Mouse (Mus musculus) kidney, postnatal 14 days (tissue): ENCODE measurements around the gene Acot7.
"Not testable (repeated sequence)": the region's sequence is repeated elsewhere in the genome, so short reads cannot be mapped to it uniquely, and the experiment has no call there.

Experiments used
- DNase-seq: peaks from one replicate; pipeline ENCODE4 v3.0.0; 2022; ENCODE audit warnings: mixed read lengths

The Acot7 gene

DNA sequence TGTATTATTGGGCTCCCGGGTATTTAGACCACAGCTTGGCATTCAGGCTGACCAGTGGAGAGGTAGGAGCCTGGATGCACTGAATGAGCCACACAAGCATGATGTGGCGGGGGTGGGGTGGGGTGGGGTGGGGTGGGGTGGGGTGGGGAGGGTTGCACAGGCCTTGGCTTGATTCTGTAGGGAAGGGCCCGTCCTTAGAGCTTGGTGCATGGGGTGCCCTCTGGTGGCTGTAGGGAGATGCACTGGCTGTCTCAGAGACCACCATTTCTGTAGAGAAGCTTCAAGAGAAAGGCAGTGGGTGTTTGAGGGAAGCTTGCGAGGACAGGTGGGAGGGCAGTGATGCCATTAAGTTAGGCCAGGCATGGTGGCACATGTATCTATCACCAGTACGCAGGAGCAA, 34.6 kb downstream of the Acot7 start:
- DNase-seq = peak; percentile 76

DNA sequence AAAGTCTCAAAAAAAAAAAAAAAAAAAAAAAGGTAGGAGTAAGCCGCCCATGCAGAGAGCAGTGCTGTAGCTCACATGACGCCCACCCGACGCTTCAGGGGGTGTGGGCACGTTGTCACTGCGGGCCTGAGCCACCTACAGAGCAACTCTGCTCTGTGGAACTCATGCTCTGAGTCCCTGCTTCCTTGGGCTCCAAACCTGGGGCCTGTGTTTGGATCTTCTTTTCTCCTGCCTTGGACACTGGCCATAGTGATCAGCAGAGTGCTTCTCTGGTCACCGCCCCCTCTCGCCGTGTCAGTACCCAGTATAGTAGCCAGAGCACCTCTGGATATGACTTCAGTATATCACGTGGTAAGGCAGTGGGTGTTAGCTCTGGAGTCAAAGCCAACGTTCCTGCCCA, 35.0 kb downstream of the Acot7 start:
- DNase-seq = no peak

DNA sequence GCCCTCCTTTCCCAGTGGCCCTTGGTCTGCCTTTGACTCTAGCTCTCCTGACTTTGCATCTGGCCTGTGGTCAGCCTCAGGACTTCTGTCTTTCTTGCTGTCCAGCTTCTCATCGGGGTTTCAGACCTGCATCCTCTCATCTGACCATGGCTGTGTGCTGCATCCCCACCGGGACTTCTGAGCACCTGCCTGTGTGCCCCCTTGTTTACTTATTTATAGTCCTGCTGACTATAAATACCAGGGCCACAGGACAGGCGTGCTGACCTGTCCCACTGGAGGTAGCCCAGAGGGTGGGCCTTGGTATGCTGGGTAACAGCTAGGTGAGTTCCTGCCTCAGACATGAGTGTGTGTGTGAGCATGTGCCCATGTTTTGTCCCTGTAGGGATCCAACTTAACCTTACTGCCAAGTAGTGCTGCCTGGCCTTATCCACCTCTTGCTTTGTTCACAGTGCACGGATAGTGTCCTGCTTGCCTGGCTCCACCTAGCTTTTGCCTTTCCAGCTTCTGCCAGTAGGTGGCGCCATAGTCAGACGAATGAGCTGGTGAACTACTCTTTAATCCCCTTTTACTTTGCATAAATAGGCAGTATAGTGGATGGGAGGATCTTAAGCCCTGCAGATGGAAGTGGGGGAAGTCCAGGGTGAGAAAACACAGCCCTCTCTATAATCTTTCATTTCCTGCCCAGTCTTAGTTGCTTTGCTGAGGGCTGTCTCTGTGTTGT, 36.0 kb downstream of the Acot7 start:
- peak; percentile 91 for DNase-seq

GRCm38 (mm10) chr4:152214871-152215415, 37.0 kb downstream of the Acot7 start:
- DNase-seq = no peak

DNA sequence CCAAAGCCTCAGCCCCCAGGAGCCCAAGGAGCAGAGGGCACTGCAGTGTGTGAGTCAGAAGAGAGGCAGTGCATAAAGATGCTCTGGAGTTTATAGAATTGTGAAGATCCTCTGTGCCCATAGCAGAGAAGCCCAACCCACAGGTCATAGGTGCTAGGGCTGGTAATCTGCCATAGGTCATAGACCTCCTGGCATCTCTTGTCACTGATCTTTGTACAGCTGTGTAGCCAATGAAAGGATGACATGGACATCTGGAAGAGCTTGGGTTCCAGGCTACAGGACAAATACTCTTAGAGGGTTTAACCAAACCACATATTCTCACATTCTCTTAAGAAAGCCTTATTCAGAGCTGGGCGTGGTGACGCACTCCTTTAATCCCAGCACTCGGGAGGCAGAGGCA, 41.7 kb downstream of the Acot7 start:
- DNase-seq = no peak

- no peak for DNase-seq
Observed at GRCm38 (mm10) chr4:152220771-152221410, 43.0 kb downstream of the Acot7 start.

DNA sequence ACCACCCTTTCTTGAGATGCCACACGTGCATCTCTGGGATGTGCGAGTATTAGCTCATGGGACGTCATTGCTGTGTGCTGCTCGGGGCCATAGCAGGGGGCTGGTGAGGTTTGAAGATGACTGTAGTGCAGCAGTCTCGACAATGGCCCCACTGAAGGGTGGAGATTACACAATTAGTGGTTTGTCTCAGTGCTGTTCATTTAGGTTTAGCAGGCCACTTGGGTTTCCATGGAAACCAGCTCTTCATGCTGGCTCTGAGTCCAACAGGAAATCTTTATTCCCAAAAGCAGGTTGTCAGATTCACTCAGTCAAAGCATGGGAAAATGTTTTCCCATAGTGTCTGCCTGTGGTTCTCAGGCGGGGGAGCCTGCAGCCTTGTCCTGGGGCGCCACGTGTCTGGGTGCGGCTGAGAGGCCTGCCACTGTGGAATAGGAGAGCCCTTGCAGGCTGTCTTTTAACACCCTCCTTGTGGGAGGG, 43.5 kb downstream of the Acot7 start:
- DNase-seq = no peak

- peak; percentile 34 for DNase-seq
Observed at GRCm38 (mm10) chr4:152222111-152222510, 44.2 kb downstream of the Acot7 start.

DNA sequence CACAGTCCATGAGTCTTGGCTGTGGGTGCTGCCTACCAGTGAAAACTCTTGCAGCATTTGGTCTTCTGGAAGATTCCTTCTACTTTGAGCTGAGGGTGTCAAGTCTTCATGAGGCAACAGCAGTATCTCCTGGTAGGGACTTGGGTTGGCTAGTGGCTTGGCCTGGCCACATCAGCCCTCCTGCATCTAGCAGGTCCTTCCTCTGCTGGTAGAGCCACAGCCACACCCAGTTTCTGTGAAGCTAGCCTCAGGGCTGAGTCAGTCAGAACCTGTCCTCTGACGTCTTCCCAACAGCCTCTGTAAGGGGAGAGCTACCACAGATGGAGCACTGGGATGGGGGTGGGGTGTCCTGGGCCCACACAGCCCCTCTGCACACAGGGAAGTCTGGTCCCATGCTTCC, 44.6 kb downstream of the Acot7 start:
- no peak for DNase-seq

GRCm38 (mm10) chr4:152224156-152224555, 46.2 kb downstream of the Acot7 start:
- DNase-seq = no peak

DNA sequence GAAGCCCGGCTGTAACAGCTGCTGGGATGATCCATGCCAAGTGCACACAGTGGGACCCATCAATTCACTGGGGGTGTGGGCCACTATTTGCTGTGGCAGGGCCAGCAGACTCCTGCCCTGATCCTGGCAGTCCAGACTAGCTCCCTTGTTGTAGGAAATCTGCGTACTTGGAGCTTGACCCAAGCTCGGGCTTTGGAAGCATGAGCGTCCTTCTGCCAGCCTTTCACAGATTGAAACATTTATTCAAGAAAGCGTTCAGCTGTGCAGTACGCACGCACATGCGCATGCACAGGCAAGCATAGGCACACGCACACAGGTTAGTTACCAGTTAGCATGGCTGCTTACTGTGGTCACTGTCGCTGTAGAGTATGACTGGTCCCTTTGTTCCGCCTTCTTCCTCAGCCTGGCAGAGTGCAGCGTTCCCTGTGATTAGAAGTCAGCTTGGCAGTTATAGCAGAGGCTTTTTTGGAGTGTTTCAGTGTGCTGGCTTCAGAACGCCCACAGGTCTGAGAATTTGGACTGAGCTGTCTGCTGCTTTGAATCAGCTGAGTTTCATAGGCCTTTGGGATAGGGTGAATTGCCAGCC, 49.1 kb downstream of the Acot7 start:
- DNase-seq = no peak

GRCm38 (mm10) chr4:152227749-152228527, 50.0 kb downstream of the Acot7 start:
- DNase-seq = no peak

DNA sequence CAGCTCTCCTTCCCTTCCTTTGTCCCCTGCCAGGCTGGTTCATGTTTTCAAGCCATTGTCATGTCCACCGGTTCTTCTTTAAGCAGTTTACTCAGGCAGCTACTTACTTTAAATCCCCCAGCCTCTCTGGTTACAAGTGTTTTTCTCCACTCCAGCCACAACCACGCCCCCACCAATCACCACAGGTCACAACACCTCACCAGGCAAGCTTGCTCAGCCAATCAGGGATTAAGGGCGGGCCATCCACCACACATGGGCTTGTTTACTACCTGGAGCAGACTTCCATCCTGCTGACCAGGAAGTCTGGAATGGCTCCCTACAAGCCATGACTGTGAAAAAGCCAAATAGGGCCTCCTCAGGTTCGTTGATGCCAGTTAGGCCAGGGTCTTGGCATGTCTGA, 52.4 kb downstream of the Acot7 start:
- DNase-seq = not testable (repeated sequence)

- DNase-seq = no peak
Observed at GRCm38 (mm10) chr4:152231326-152231725, 53.4 kb downstream of the Acot7 start.

DNA sequence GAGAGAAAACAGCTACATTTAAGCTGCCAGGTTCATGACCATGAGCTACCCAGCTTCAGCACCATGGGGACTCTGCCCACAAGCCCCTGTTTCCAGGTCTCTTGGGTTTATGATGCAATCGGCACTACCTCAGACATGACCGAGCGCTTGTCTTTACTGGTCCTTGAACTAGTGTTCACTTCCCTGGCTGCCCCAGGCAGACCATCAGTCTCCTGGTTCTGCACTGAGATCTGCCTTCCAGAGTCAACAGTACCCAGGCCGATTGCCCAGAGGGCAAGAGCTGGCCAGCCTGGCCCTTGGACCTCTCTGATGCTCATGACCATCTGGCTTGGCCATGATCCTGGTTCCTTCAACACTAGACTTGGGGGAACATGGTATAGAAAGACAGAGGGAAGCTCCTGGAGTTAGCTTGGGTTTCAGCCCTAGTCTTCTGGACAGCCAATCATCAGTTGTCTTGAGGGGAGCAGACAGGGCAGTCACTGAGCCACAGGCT, 54.5 kb downstream of the Acot7 start:
- no peak for DNase-seq

GRCm38 (mm10) chr4:152239974-152240373, 62.0 kb downstream of the Acot7 start:
- DNase-seq = no peak

GRCm38 (mm10) chr4:152243241-152243891, 65.4 kb downstream of the Acot7 start:
- DNase-seq = no peak

- DNase-seq = no peak
Observed at GRCm38 (mm10) chr4:152243969-152244368, 66.0 kb downstream of the Acot7 start.

DNA sequence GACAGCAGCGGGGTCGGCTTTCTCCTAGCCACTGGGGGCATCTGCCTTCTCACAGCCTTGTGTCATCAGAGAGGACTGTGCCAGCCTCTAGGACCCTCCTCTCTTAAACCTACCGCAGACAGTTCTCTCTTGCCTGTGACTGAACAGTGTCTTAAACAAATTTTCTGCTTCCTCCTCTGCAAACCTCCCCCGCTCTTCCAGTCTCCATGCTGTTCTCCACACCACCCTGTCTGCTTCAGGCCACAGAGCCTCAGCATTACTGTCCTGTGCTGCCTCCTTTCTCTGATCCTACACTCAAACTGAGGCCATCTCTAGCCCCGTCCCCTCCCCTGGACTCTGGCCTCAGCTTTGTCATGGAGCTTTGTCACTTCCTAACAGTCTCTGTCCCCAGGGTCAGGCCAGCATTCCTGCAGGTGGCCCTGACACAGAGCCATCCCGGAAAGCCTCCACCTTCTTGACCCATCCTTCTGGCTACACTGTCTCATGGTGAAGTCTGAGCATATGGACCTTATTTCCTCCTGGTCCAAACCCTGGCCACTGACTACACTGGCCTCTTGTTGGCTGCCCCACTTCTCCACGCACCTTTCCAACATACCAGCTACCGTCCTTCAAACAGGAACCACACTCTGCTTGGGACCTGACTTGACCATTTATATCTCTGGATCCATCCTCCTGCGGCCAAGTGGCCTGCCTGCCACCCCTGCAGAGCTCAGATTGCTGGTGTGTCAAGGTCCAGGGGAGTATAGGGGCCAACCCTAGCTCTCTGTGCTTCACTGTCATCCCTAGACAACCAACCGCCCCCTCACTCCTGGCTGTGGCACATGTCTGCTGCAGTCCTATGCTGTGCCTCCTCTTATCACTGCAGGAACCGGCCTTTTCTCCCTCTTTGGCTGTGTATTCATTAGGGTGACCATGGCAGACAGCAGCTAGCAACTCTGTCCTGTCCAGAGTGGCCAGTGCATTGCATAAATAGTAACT, 66.9 kb downstream of the Acot7 start:
- no peak for DNase-seq

DNA sequence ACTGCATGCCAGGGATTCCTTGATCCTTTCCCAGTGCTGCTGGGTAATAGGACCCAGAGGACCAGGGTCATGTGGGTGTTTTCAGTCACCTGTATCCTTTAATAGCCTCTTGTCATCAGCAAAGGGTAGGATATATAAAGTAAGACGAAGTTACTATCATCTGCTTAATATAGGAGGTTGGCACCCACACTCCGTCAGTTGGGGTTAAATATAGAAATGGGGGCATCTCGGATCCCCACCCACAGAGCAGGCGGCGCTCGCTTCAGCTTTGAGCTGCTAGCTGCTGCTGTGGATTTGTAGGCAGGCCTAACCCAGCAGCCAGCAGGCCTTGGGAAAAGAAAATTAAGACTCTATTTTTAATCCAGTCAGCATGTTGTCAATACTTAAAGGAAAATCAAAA, 68.1 kb downstream of the Acot7 start:
- no peak for DNase-seq

DNA sequence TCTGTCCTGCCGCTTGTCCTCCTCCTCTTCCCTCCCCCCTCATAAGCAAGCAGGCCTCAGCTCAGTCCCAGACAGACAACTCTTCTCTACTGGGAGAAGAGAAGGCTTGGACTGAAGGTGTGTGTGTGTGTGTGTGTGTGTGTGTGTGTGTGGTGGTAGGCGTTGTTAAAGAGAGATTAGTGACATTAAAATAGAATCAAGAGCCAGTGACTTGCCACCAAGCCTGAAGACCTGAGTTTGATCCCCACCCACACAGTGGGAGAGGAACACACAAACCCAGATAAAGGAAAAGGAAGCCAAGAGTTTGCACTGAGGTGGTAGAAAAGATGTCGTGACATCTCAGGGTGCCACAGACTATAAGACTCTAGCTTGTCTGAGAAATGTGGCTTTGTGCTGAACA, 69.3 kb downstream of the Acot7 start:
- DNase-seq = no peak
